Mouse (Mus musculus) G1E (cell line): ENCODE results near the gene Il4i1. TPM values are rescaled to one million over a fixed set of nuclear protein-coding genes. Genes with fewer than 3 reads are reported as not detected.

Experiments
- ATAC-seq: 2 replicates; pipeline ENCODE4 v1.8.0; 2016; ENCODE audit warnings: mild to moderate bottlenecking; ENCODE audit not compliant: insufficient number of reproducible peaks, poor library complexity, low FRiP score, severe bottlenecking; ENCODE audit errors: extremely low read depth
- DNase-seq: peaks from one replicate; pipeline ENCODE4 v3.0.0; 2012; ENCODE audit warnings: low spot score
- H3K27me3 ChIP-seq: 2 replicates; pipeline ENCODE4 v1.6.1; 2012; ENCODE audit warnings: mild to moderate bottlenecking, low read length, inconsistent platforms; ENCODE audit not compliant: insufficient read depth
- H3K36me3 ChIP-seq: replicated peaks from 2 replicates; pipeline ENCODE3; 2012; ENCODE audit warnings: mild to moderate bottlenecking, inconsistent platforms
- H3K4me1 ChIP-seq: 2 replicates; pipeline ENCODE4 v1.6.1; 2012; ENCODE audit warnings: low read depth, low read length, inconsistent platforms, mixed read lengths; ENCODE audit not compliant: insufficient read depth
- H3K4me3 ChIP-seq: 2 replicates; pipeline ENCODE4 v1.5.1; 2012; ENCODE audit warnings: low read depth, mild to moderate bottlenecking, inconsistent platforms, low read length, moderate library complexity, mixed read lengths
- H3K9me3 ChIP-seq: replicated peaks from 2 replicates; pipeline ENCODE4 v1.6.1; 2012; ENCODE audit warnings: inconsistent platforms
- CTCF ChIP-seq: IDR thresholded peaks from 2 replicates; pipeline ENCODE4 v1.5.1; 2012; ENCODE audit warnings: low read depth, low read length, inconsistent platforms, mixed read lengths
- GATA1 ChIP-seq: IDR thresholded peaks from 2 replicates; pipeline ENCODE4 v1.6.1; 2012; ENCODE audit warnings: borderline replicate concordance, low read length, inconsistent platforms, mixed read lengths
- GATA2 ChIP-seq: IDR thresholded peaks from 2 replicates; pipeline ENCODE4 v1.6.1; 2012; ENCODE audit warnings: low read depth, low read length, inconsistent platforms, borderline replicate concordance
- POLR2AphosphoS5 ChIP-seq: IDR thresholded peaks from 2 replicates; pipeline ENCODE4 v1.6.1; 2012; ENCODE audit warnings: low read depth, low read length, inconsistent platforms; ENCODE audit not compliant: insufficient replicate concordance
- TAL1 ChIP-seq: conservative IDR thresholded peaks from 2 replicates; pipeline ENCODE4 v1.6.1; 2012; ENCODE audit warnings: low read depth, low read length, inconsistent platforms, mixed read lengths
- polyA plus RNA-seq: library from polyadenylated mRNA; stranded (reverse); fragments of >175 nt; gene quantifications from 2 replicates; pipeline ENCODE4 v1.2.3, GENCODE M21; 2012
- total RNA-seq, 2 experiments: library from RNA; stranded (forward) in 1 of 2; stranded (reverse) in 1 of 2; fragments of 200-1000 nt in 1 of 2; fragments of >200 nt in 1 of 2; fragmentation: Nextera tagmentation in 1 of 2; gene quantifications; 2 replicates each; pipeline ENCODE4 v1.2.3; 2014 to 2017

Il4i1 gene
- total and polyA plus RNA-seq, 3 experiments, result 1.3 to 4.2 (median 3.2) TPM

GRCm38 (mm10) chr7:44864595-44865542 lies 48.7 kb downstream of the Il4i1 start:
- Histone ChIP-seq H3K4me3 (no peak overlapping the region; the same call in 1 of the 2 replicates), H3K27me3 (no peaks in the 10 kb centered on the region), H3K9me3 (peaks cover 4% of the 10 kb centered on the region; the same call in 1 of the 2 replicates), H3K36me3 (peaks cover 81% of the 10 kb centered on the region), H3K4me1 (peaks cover 79% of the 10 kb centered on the region)
- TF ChIP-seq POLR2AphosphoS5, result no peak
- TF ChIP-seq CTCF, result no peak
- TF ChIP-seq TAL1, result no peak
- TF ChIP-seq GATA1, result no peak
- no peak for TF ChIP-seq GATA2
- peak; percentile 62 for DNase-seq
- no peak for ATAC-seq

GRCm38 (mm10) chr7:44866276-44867009 lies 50.3 kb downstream of the Il4i1 start:
- peaks cover 4% of the 10 kb centered on the region; the same call in 1 of the 2 replicates for H3K9me3 ChIP-seq
- H3K4me1 ChIP-seq, result peaks cover 69% of the 10 kb centered on the region
- no peaks in the 10 kb centered on the region for H3K27me3 ChIP-seq
- ATAC-seq (peak; percentile 61), DNase-seq (peak; percentile 58)
- peak overlapping the region; percentile 52; the same call in 1 of the 2 replicates for H3K4me3 ChIP-seq
- peaks cover 65% of the 10 kb centered on the region for H3K36me3 ChIP-seq
- TF ChIP-seq TAL1 (no peak), GATA2 (no peak), CTCF (no peak), POLR2AphosphoS5 (no peak), GATA1 (no peak)

DNA sequence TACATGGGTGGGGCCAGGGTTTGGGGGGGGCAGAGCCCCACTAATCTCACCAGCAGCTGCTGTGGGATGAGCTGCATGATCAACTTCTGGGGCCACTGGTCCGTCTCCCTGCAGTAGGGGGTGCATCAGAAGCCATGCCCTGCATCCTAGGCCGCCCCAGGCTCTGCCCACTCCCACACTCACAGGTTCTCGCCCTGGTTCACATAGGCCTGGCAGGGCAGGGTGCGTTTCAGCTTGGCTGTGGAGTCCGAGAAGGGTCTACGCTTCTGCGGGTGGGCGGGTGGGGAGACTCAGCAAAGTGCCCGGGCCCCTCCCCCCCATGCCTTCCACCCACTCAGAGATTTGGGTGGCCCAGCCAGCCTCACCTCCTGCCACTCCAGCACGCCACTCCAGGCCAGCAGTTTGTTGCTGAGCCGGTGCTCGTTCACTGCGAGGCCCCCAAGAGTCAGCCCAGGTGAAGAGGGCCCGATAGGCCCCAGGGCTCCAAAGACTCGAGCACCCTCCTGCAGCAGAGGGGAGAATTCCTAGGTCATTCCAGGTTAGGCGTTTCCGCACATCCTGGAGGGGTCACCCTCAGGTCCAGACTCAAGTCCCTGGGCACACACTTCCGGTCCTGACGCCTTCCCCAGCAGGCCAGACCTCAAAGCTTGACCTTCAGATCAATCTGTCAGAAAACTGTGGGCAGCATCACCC lies 51.0 kb downstream of the Il4i1 start:
- TF ChIP-seq POLR2AphosphoS5, result no peak
- no peak for TF ChIP-seq GATA2
- TF ChIP-seq TAL1, result no peak
- no peak for TF ChIP-seq CTCF
- no peak for TF ChIP-seq GATA1
- Histone ChIP-seq H3K27me3 (no peaks in the 10 kb centered on the region), H3K4me1 (peaks cover 67% of the 10 kb centered on the region), H3K4me3 (peak overlapping the region; percentile 52; the same call in 1 of the 2 replicates), H3K36me3 (peaks cover 58% of the 10 kb centered on the region), H3K9me3 (peaks cover 4% of the 10 kb centered on the region; the same call in 1 of the 2 replicates)
- DNase-seq (no peak), ATAC-seq (no peak)

GRCm38 (mm10) chr7:44867802-44868201 lies 51.6 kb downstream of the Il4i1 start:
- H3K4me3 ChIP-seq, result no peak overlapping the region; the same call in 1 of the 2 replicates
- peaks cover 52% of the 10 kb centered on the region for H3K36me3 ChIP-seq
- TF ChIP-seq GATA2, result no peak
- TF ChIP-seq POLR2AphosphoS5, result no peak
- no peak for TF ChIP-seq CTCF
- TF ChIP-seq GATA1, result no peak
- no peak for DNase-seq
- peaks cover 4% of the 10 kb centered on the region; the same call in 1 of the 2 replicates for H3K9me3 ChIP-seq
- no peaks in the 10 kb centered on the region for H3K27me3 ChIP-seq
- ATAC-seq, result no peak
- peaks cover 67% of the 10 kb centered on the region for H3K4me1 ChIP-seq

DNA sequence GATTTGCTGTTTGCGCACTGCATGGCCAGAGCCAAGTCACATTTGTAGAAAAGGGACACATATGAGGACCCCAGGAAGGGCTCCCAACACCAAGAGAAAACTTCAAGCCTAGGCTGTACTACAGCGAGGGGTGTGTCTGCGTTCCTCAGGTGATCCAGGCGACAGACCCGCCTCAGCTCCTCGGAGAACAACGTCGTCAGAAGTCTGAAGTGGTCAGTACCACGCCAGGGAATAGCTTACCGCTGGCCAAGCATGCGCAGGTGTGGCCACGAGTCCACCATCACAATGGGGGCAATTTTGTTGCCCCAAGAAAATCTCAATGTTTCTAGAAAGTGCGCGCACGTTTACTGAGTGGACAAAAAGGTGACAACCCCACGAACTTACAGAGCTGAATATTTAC lies 52.3 kb downstream of the Il4i1 start:
- Histone ChIP-seq H3K9me3 (peaks cover 1% of the 10 kb centered on the region; the same call in 1 of the 2 replicates), H3K4me1 (peaks cover 61% of the 10 kb centered on the region), H3K27me3 (no peaks in the 10 kb centered on the region), H3K4me3 (peak overlapping the region; percentile 88), H3K36me3 (peaks cover 45% of the 10 kb centered on the region)
- DNase-seq (no peak), ATAC-seq (no peak)
- no peak for TF ChIP-seq GATA1
- no peak for TF ChIP-seq POLR2AphosphoS5
- no peak for TF ChIP-seq GATA2
